Mouse (Mus musculus) kidney, adult 2 months (tissue): Measurements from ENCODE around the gene Carns1. TPM values are rescaled to one million over a fixed set of nuclear protein-coding genes. Genes with fewer than 3 reads are reported as not detected.

Source experiments
- DNase-seq: peaks from one replicate; pipeline ENCODE4 v3.0.0; 2021
- H3K27ac ChIP-seq: fragments of 200-500 bp; 2 replicates; pipeline ENCODE4 v1.5.1; 2012; ENCODE audit warnings: low read depth, low read length, control low read depth, inconsistent platforms; ENCODE audit not compliant: insufficient read depth
- H3K27me3 ChIP-seq: fragments of 200-500 bp; replicated peaks from 2 replicates; pipeline ENCODE4 v1.6.1; 2012; ENCODE audit warnings: mild to moderate bottlenecking, moderate library complexity, low read length, inconsistent platforms; ENCODE audit not compliant: control insufficient read depth, insufficient read depth
- H3K36me3 ChIP-seq: fragments of 200-500 bp; 2 replicates; pipeline ENCODE4 v1.6.1; 2012; ENCODE audit warnings: mild to moderate bottlenecking, moderate library complexity, low read length, inconsistent platforms; ENCODE audit not compliant: control insufficient read depth, insufficient read depth
- H3K4me1 ChIP-seq: fragments of 200-500 bp; 2 replicates; pipeline ENCODE4 v1.6.1; 2011; ENCODE audit warnings: low read length; ENCODE audit not compliant: control insufficient read depth, insufficient read depth
- H3K4me3 ChIP-seq: fragments of 200-500 bp; 2 replicates; pipeline ENCODE4 v1.5.1; 2011; ENCODE audit warnings: mild to moderate bottlenecking, low read depth, low read length, control low read depth; ENCODE audit not compliant: insufficient read depth
- CTCF ChIP-seq: fragments of 200-500 bp; conservative IDR thresholded peaks from 2 replicates; pipeline ENCODE4 v1.5.1; 2011; ENCODE audit warnings: low read depth, mild to moderate bottlenecking, control low read depth, low read length, moderate library complexity, mixed read lengths; ENCODE audit not compliant: insufficient read depth, insufficient read length
- POLR2A ChIP-seq: fragments of 200-500 bp; IDR thresholded peaks from one replicate; pipeline ENCODE4 v1.6.1; 2011; ENCODE audit warnings: low read depth, low read length, control low read depth
- WGBS: fragments of 180-500 bp; shearing (Covaris S2); methylation state at CpG from one replicate; pipeline ENCODE4 v1.1.7; 2018; 5-methylcytosine and 5-hydroxymethylcytosine counted together
- polyA plus RNA-seq: library from polyadenylated mRNA; depleted of rRNA; stranded (reverse); fragments of >200 nt; gene quantifications from 2 replicates; pipeline ENCODE4 v1.2.3, GENCODE M21; 2012

Carns1 gene
- polyA plus RNA-seq, 1 experiment, result 3.8 TPM

GRCm38 (mm10) chr19:4217855-4218254, 42.6 kb upstream of the Carns1 start:
- 73% methylated on average over 3 of the region's 3 CpGs for WGBS
- TF ChIP-seq CTCF, result no peak
- DNase-seq, result no peak
- no peak overlapping the region for H3K27ac ChIP-seq
- H3K27me3 ChIP-seq, result no peaks in the 10 kb centered on the region
- no peak overlapping the region for H3K4me3 ChIP-seq
- no peaks in the 10 kb centered on the region for H3K36me3 ChIP-seq
- peaks cover 15% of the 10 kb centered on the region for H3K4me1 ChIP-seq

- Histone ChIP-seq H3K4me3 (no peak overlapping the region), H3K4me1 (peaks cover 12% of the 10 kb centered on the region), H3K27ac (no peak overlapping the region), H3K27me3 (no peaks in the 10 kb centered on the region), H3K36me3 (no peaks in the 10 kb centered on the region)
- DNase-seq, result no peak
- 45% methylated on average over 5 of the region's 5 CpGs for WGBS
- TF ChIP-seq CTCF (no peak), POLR2A (no peak)
Measured at GRCm38 (mm10) chr19:4217140-4217539, 41.9 kb upstream of the Carns1 start.

GRCm38 (mm10) chr19:4216041-4216685, 40.9 kb upstream of the Carns1 start:
- H3K4me3 ChIP-seq, result no peak overlapping the region

DNA sequence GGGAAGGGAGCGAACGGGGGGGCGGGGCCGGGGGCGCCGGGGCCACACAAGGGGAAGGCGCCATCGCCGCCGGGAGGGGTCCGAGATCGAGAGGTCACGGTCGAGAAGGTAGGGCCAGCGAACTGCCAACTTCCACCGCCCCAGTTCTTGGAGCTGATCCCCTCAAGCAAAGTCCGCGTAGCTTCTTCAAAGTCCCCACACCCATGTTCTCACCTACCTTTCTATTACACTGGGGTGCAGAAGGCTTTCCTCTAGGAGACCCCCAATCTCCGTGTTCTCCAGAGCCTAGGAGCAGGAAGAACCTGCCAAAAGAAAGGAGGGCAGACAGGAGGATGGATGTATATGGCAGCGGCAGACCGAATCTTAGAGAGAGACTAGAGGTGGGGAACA, 40.2 kb upstream of the Carns1 start:
- no peak for DNase-seq
- Histone ChIP-seq H3K4me3 (peak overlapping the region; percentile 60), H3K36me3 (no peaks in the 10 kb centered on the region), H3K27me3 (no peaks in the 10 kb centered on the region), H3K27ac (no peak overlapping the region), H3K4me1 (peaks cover 9% of the 10 kb centered on the region)
- 4% methylated on average over 21 of the region's 21 CpGs for whole genome bisulfite sequencing
- no peak for TF ChIP-seq CTCF
- TF ChIP-seq POLR2A, result no peak

More at GRCm38 (mm10) chr19:4216041-4216685, 40.9 kb upstream of the Carns1 start:
- Histone ChIP-seq H3K27ac (no peak overlapping the region), H3K4me1 (peaks cover 12% of the 10 kb centered on the region), H3K36me3 (no peaks in the 10 kb centered on the region), H3K27me3 (no peaks in the 10 kb centered on the region)
- WGBS, result 19% methylated on average over 14 of the region's 14 CpGs
- no peak for TF ChIP-seq POLR2A
- TF ChIP-seq CTCF, result peak; percentile 58; the same call in 1 of the 2 replicates
- peak; percentile 69 for DNase-seq

- H3K27me3 ChIP-seq, result no peaks in the 10 kb centered on the region
- no peak for TF ChIP-seq POLR2A
- TF ChIP-seq CTCF, result no peak
- no peaks in the 10 kb centered on the region for H3K36me3 ChIP-seq
- H3K4me3 ChIP-seq, result peak overlapping the region; percentile 60
- under 1% methylated on average over 73 of the region's 81 CpGs for WGBS
- peak overlapping the region; percentile 28 for H3K27ac ChIP-seq
- peak; percentile 50 for DNase-seq
- peaks cover 9% of the 10 kb centered on the region for H3K4me1 ChIP-seq
Measured at GRCm38 (mm10) chr19:4214771-4215450, 39.6 kb upstream of the Carns1 start.

- Histone ChIP-seq H3K36me3 (no peaks in the 10 kb centered on the region), H3K4me3 (peak within 1 kb of the TSS; percentile 60), H3K27ac (peak within 1 kb of the TSS; percentile 41), H3K27me3 (no peaks in the 10 kb centered on the region), H3K4me1 (peaks cover 9% of the 10 kb centered on the region)
- 2% methylated on average over 49 of the region's 49 CpGs for WGBS
- TF ChIP-seq POLR2A, result no peak
- TF ChIP-seq CTCF, result no peak
- peak; percentile 51 for DNase-seq
Measured at GRCm38 (mm10) chr19:4214071-4214770, 38.9 kb upstream of the Carns1 start, which contains the start of the genes Clcf1 and AC109138.7. Gene Clcf1 (plus strand): TSS chr19:4214238. Gene AC109138.7 (plus strand): TSS chr19:4214357.
